Mouse (Mus musculus): Measurements from ENCODE around the gene Fmnl3.

- TF ChIP-seq GATA1 (IDR thresholded peaks at IDR 0.05; ENCODE audit: borderline replicate concordance, low read length) (no peak), FLI1 (IDR thresholded peaks at IDR 0.05; ENCODE audit: low read length) (no peak)
Measured at GRCm38 (mm10) chr15:99283456-99283855, 86.8 kb downstream of the Fmnl3 start.
